Mouse (Mus musculus) liver, embryonic 14.5 days (tissue): ENCODE results near the gene Nrp2.

Source experiments
- CTCF ChIP-seq: IDR thresholded peaks from 2 replicates; pipeline ENCODE4 v1.5.1; 2016; ENCODE audit warnings: antibody characterized with exemption, low read depth, control low read depth
- EP300 ChIP-seq: IDR thresholded peaks from 2 replicates; pipeline ENCODE4 v1.6.1; 2016; ENCODE audit warnings: antibody characterized with exemption, low read depth

DNA sequence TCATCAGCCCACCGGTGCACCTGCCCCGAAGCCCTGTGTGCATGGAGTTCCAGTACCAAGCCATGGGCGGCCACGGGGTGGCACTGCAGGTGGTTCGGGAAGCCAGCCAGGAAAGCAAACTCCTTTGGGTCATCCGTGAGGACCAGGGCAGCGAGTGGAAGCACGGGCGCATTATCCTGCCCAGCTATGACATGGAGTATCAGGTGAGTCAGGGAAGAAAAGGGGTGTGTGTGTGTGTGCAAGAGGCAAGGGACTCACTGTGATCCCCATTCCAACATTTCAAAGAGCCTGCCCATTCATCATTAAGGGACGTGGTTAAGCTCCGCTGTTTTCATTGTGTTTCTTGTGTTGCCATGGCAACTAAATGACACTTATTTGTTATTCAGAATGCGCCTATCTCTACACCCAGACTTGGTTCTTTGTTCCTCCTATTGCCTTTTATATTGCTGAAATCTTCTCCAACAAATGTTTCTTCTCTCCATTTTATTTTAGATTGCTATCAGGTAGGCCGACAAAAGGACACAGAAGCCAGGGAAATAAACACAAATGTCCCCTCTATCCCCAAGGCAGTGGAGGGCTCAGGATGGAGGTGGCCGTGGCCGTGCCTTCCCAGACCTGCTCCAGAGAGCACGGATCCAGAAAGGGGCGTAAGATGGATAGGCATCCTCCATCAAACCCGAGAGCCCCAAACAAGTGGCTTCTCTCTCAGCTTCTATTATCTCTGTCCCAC lies 80.4 kb downstream of the Nrp2 start:
- TF ChIP-seq CTCF = peak; percentile 13; the same call in 1 of the 2 replicates
- no peak for TF ChIP-seq EP300
